Mouse (Mus musculus) neural tube, embryonic 13.5 days (tissue): ENCODE data around the gene Ano4. TPM values are rescaled to one million over a fixed set of nuclear protein-coding genes. Genes with fewer than 3 reads are reported as not detected.

ENCODE experiments used
- ATAC-seq: fragments of 200-750 bp; cut with Nextera tagmentation; 2 replicates; pipeline ENCODE4 v1.8.0; 2017; ENCODE audit warnings: low read depth, mild to moderate bottlenecking, moderate TSS enrichment, moderate library complexity
- H3K27ac ChIP-seq: fragments of 300-500 bp; sonication (generic); replicated peaks from 2 replicates; pipeline ENCODE4 v1.5.1; 2015; ENCODE audit warnings: moderate library complexity, mild to moderate bottlenecking, inconsistent platforms
- H3K27me3 ChIP-seq: fragments of 300-500 bp; sonication (generic); 2 replicates; pipeline ENCODE4 v1.6.1; 2015; ENCODE audit warnings: mild to moderate bottlenecking, inconsistent platforms
- H3K36me3 ChIP-seq: fragments of 300-500 bp; sonication (generic); 2 replicates; pipeline ENCODE4 v1.6.1; 2015; ENCODE audit warnings: mild to moderate bottlenecking, inconsistent platforms
- H3K4me1 ChIP-seq: fragments of 300-500 bp; sonication (generic); replicated peaks from 2 replicates; pipeline ENCODE4 v1.6.1; 2015; ENCODE audit warnings: inconsistent platforms
- H3K4me2 ChIP-seq: fragments of 300-500 bp; sonication (generic); 2 replicates; pipeline ENCODE4 v1.6.1; 2015; ENCODE audit warnings: inconsistent platforms, mild to moderate bottlenecking, moderate library complexity
- H3K4me3 ChIP-seq: fragments of 300-500 bp; sonication (generic); 2 replicates; pipeline ENCODE4 v1.5.1; 2015; ENCODE audit warnings: mild to moderate bottlenecking, inconsistent platforms
- H3K9ac ChIP-seq: fragments of 300-500 bp; sonication (generic); 2 replicates; pipeline ENCODE4 v1.6.1; 2015; ENCODE audit warnings: moderate library complexity, mild to moderate bottlenecking, inconsistent platforms
- H3K9me3 ChIP-seq: fragments of 300-500 bp; sonication (generic); 2 replicates; pipeline ENCODE4 v1.6.1; 2016; ENCODE audit warnings: inconsistent platforms
- WGBS: fragments of 180-500 bp; shearing (Covaris S2); methylation state at CpG from one replicate; pipeline ENCODE4 v1.1.7; 2015; 5-methylcytosine and 5-hydroxymethylcytosine counted together
- polyA plus RNA-seq: library from polyadenylated mRNA; unstranded; fragments of >200 nt; fragmentation: Nextera tagmentation; extraction: Ambion mirVana; gene quantifications from 2 replicates; pipeline ENCODE4 v1.2.1, GENCODE M21; 2015

Gene Ano4
- polyA plus RNA-seq, 1 experiment from 2014 or later: 8.5 TPM

DNA sequence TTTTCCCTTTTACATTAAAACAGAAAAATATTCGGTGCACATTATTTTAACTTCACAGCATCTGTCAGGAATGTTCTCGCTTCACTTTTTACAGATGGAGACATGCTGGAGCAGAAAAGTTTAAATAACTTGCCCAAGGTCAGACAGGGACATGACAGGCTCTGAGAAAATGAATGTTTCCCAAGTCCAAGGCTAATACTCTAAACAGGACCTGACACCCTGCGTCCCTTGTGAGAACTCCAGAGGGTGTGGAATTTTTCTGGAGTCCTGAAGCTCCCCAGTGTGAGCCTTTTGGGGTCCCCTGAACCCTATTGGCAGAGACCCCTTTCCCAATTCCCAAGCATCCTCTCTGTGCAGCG lies 451 bp downstream of the Ano4 start:
- Histone ChIP-seq H3K9ac (peak overlapping the region; percentile 77), H3K27ac (no peak overlapping the region), H3K36me3 (no peaks in the 10 kb centered on the region), H3K4me2 (peak overlapping the region; percentile 94), H3K4me1 (peaks cover 13% of the 10 kb centered on the region), H3K27me3 (peaks cover 43% of the 10 kb centered on the region), H3K4me3 (peak overlapping the region; percentile 59), H3K9me3 (no peaks in the 10 kb centered on the region)
- ATAC-seq: no peak
- WGBS: 27% methylated on average over 4 of the region's 4 CpGs

DNA sequence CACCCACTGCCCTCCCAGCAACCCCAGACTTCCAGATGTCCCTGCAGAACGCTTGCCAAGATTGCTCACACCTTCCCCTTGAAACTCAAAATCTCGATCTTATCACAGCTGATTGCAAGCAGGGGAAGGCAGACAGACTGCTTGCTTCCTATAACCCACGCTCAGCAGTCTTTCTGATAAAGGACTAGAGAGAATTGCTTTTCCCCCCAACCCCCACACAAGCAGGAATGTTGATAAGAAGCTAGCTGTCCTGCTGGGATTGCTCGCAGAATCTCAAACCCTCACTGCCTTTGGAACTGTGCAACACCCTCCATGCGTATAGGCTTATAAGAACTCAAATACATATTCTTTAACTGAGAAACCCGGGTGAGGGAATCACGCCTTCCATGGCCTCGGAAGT lies 846 bp downstream of the Ano4 start:
- Histone ChIP-seq H3K27ac (no peak overlapping the region), H3K27me3 (peaks cover 43% of the 10 kb centered on the region), H3K9ac (no peak overlapping the region), H3K9me3 (no peaks in the 10 kb centered on the region), H3K4me2 (peak overlapping the region; percentile 94; the same call in 1 of the 2 replicates), H3K4me3 (no peak overlapping the region), H3K4me1 (peaks cover 13% of the 10 kb centered on the region), H3K36me3 (no peaks in the 10 kb centered on the region)
- WGBS: 28% methylated on average over 8 of the region's 8 CpGs
- ATAC-seq: no peak

GRCm38 (mm10) chr10:89330261-89330660 lies 14.3 kb downstream of the Ano4 start:
- 83% methylated on average over 1 of the region's 1 CpGs for WGBS
- Histone ChIP-seq H3K36me3 (no peaks in the 10 kb centered on the region), H3K4me2 (no peak overlapping the region), H3K27ac (no peak overlapping the region), H3K9me3 (no peaks in the 10 kb centered on the region), H3K9ac (no peak overlapping the region), H3K27me3 (no peaks in the 10 kb centered on the region), H3K4me3 (no peak overlapping the region), H3K4me1 (no peaks in the 10 kb centered on the region)
- ATAC-seq: no peak

DNA sequence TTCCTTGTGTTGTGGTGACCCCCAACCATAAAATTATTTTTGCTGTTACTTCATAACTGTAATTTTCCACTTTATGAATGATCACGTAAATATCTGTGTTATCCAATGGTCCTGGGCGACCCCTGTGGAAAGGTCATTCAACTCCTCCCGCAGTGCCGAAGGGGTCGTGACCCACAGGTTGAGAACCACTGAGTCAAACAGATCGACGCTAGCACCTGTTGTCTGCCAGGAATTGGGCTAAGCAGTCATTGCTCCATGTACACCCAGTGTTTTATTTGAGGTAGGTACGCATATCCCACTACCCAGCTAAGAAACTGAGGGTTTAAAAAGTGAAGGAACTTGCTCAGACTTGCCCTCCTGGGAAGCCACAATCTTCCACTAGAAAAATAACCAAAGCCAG lies 14.8 kb downstream of the Ano4 start:
- Histone ChIP-seq H3K27ac (no peak overlapping the region), H3K36me3 (no peaks in the 10 kb centered on the region), H3K9ac (no peak overlapping the region), H3K27me3 (no peaks in the 10 kb centered on the region), H3K4me3 (no peak overlapping the region), H3K4me2 (no peak overlapping the region), H3K4me1 (no peaks in the 10 kb centered on the region), H3K9me3 (no peaks in the 10 kb centered on the region)
- WGBS: 92% methylated on average over 8 of the region's 8 CpGs
- no peak for ATAC-seq

GRCm38 (mm10) chr10:89328876-89329275 lies 15.7 kb downstream of the Ano4 start:
- H3K9me3 ChIP-seq: no peaks in the 10 kb centered on the region
- 78% methylated on average over 8 of the region's 8 CpGs for WGBS
- no peaks in the 10 kb centered on the region for H3K4me1 ChIP-seq
- H3K27ac ChIP-seq: no peak overlapping the region
- no peaks in the 10 kb centered on the region for H3K27me3 ChIP-seq
- H3K9ac ChIP-seq: no peak overlapping the region
- no peak overlapping the region for H3K4me2 ChIP-seq
- no peaks in the 10 kb centered on the region for H3K36me3 ChIP-seq
- H3K4me3 ChIP-seq: no peak overlapping the region
- ATAC-seq: no peak

- Histone ChIP-seq H3K4me2 (peak overlapping the region; percentile 41), H3K4me3 (peak overlapping the region; percentile 14; the same call in 1 of the 2 replicates), H3K27ac (no peak overlapping the region), H3K36me3 (no peaks in the 10 kb centered on the region), H3K9ac (no peak overlapping the region; the same call in 1 of the 2 replicates), H3K27me3 (no peaks in the 10 kb centered on the region), H3K4me1 (no peaks in the 10 kb centered on the region), H3K9me3 (no peaks in the 10 kb centered on the region)
- peak; percentile 89 for ATAC-seq
- 20% methylated on average over 15 of the region's 15 CpGs for WGBS
These were observed 17.5 kb downstream of the Ano4 start for GRCm38 (mm10) chr10:89327004-89327511.

DNA sequence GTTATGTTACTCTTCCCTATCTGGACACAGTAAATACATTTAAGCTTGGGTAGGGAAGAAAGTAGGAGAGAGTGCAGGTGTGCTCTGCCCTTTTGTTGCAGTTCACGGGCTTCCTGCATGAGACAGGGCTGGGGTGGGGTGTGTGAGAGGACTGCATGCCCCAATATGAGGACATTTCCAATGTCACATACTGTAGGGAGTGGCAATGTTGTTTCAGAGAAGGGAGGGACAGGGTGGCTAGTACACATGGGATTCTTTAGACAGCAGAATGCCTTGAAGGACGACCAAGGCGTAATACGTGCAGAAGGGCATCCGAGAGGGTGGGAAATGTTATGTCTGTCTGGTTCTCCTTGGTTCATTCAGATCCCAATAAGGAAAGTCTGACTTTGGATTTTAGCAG lies 18.2 kb downstream of the Ano4 start:
- ATAC-seq: peak; percentile 54

GRCm38 (mm10) chr10:89307566-89307965 lies 37.0 kb downstream of the Ano4 start:
- H3K9ac ChIP-seq: no peak overlapping the region
- H3K4me2 ChIP-seq: no peak overlapping the region
- ATAC-seq: no peak
- no peak overlapping the region for H3K27ac ChIP-seq
- H3K4me1 ChIP-seq: no peaks in the 10 kb centered on the region
- H3K9me3 ChIP-seq: no peaks in the 10 kb centered on the region
- H3K36me3 ChIP-seq: no peaks in the 10 kb centered on the region
- no peak overlapping the region for H3K4me3 ChIP-seq
- no peaks in the 10 kb centered on the region for H3K27me3 ChIP-seq

More for the DNA sequence above, 18.2 kb downstream of the Ano4 start:
- Histone ChIP-seq H3K4me3 (no peak overlapping the region), H3K36me3 (no peaks in the 10 kb centered on the region), H3K4me2 (no peak overlapping the region), H3K27ac (no peak overlapping the region), H3K9ac (no peak overlapping the region), H3K27me3 (no peaks in the 10 kb centered on the region), H3K9me3 (no peaks in the 10 kb centered on the region), H3K4me1 (no peaks in the 10 kb centered on the region)
- 90% methylated on average over 5 of the region's 5 CpGs for WGBS

GRCm38 (mm10) chr10:89300346-89300745 lies 44.2 kb downstream of the Ano4 start:
- no peak overlapping the region for H3K4me3 ChIP-seq
- H3K27ac ChIP-seq: no peak overlapping the region
- no peaks in the 10 kb centered on the region for H3K9me3 ChIP-seq
- no peaks in the 10 kb centered on the region for H3K36me3 ChIP-seq
- WGBS: 72% methylated on average over 2 of the region's 2 CpGs
- no peak for ATAC-seq
- H3K4me1 ChIP-seq: no peaks in the 10 kb centered on the region
- no peaks in the 10 kb centered on the region for H3K27me3 ChIP-seq
- H3K4me2 ChIP-seq: no peak overlapping the region
- H3K9ac ChIP-seq: no peak overlapping the region

GRCm38 (mm10) chr10:89292784-89293183 lies 51.8 kb downstream of the Ano4 start:
- no peaks in the 10 kb centered on the region for H3K9me3 ChIP-seq
- no peak overlapping the region for H3K9ac ChIP-seq
- H3K4me1 ChIP-seq: no peaks in the 10 kb centered on the region
- no peak for ATAC-seq
- no peaks in the 10 kb centered on the region for H3K27me3 ChIP-seq
- 80% methylated on average over 3 of the region's 3 CpGs for WGBS
- H3K4me2 ChIP-seq: no peak overlapping the region
- H3K4me3 ChIP-seq: no peak overlapping the region
- no peaks in the 10 kb centered on the region for H3K36me3 ChIP-seq
- H3K27ac ChIP-seq: no peak overlapping the region

GRCm38 (mm10) chr10:89290698-89291097 lies 53.9 kb downstream of the Ano4 start:
- no peaks in the 10 kb centered on the region for H3K9me3 ChIP-seq
- H3K9ac ChIP-seq: no peak overlapping the region
- no peaks in the 10 kb centered on the region for H3K4me1 ChIP-seq
- ATAC-seq: 0 out of 2 replicates have a peak, but pooled peaks have one; percentile 27
- H3K4me3 ChIP-seq: no peak overlapping the region
- H3K4me2 ChIP-seq: no peak overlapping the region
- H3K36me3 ChIP-seq: no peaks in the 10 kb centered on the region
- no peaks in the 10 kb centered on the region for H3K27me3 ChIP-seq
- 76% methylated on average over 6 of the region's 6 CpGs for WGBS
- no peak overlapping the region for H3K27ac ChIP-seq

DNA sequence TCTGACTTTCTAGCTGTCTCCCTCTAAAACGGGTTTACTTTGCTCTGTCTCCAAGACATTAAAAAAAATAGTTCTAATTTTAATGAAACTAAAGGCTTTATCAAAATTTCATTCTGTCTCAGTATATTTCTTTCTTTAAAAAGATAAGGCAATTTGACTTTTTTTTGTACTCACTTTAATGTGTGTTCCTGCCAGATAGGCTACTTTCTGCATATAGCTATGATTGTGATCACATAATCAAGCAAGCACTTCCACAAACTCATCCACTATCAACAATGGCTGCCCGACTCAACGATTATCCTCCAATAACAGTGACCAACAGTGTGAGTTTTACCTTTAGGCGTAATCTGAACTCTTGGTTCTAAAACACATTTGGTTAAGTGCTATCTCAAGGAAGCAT lies 55.3 kb downstream of the Ano4 start:
- no peaks in the 10 kb centered on the region for H3K27me3 ChIP-seq
- no peaks in the 10 kb centered on the region for H3K9me3 ChIP-seq
- no peak overlapping the region for H3K4me2 ChIP-seq
- WGBS: 89% methylated on average over 4 of the region's 4 CpGs
- H3K4me3 ChIP-seq: no peak overlapping the region
- H3K9ac ChIP-seq: no peak overlapping the region
- H3K27ac ChIP-seq: no peak overlapping the region
- H3K36me3 ChIP-seq: no peaks in the 10 kb centered on the region
- no peak for ATAC-seq
- no peaks in the 10 kb centered on the region for H3K4me1 ChIP-seq

GRCm38 (mm10) chr10:89280402-89280801 lies 64.2 kb downstream of the Ano4 start:
- Histone ChIP-seq H3K27me3 (no peaks in the 10 kb centered on the region), H3K27ac (no peak overlapping the region), H3K9ac (no peak overlapping the region), H3K36me3 (no peaks in the 10 kb centered on the region), H3K4me2 (no peak overlapping the region), H3K4me1 (no peaks in the 10 kb centered on the region), H3K9me3 (no peaks in the 10 kb centered on the region), H3K4me3 (no peak overlapping the region)
- WGBS: 79% methylated on average over 5 of the region's 5 CpGs
- no peak for ATAC-seq
